Mouse (Mus musculus) C2C12 (cell line): Measurements from ENCODE around the gene Crebl2.

Experiments
- CTCF ChIP-seq: IDR thresholded peaks from one replicate; pipeline ENCODE4 v1.5.1; 2011; ENCODE audit not compliant: control insufficient read depth, insufficient read depth, insufficient read length
- MAX ChIP-seq: IDR thresholded peaks from one replicate; pipeline ENCODE4 v1.6.1; 2011; ENCODE audit warnings: mild to moderate bottlenecking, control low read depth
- USF1 ChIP-seq: IDR thresholded peaks from one replicate; pipeline ENCODE4 v1.6.1; 2011; ENCODE audit warnings: low read depth, mild to moderate bottlenecking, control low read depth, moderate library complexity

GRCm38 (mm10) chr6:134782900-134783299, 47.1 kb upstream of the Crebl2 start:
- TF ChIP-seq USF1 (no peak), CTCF (no peak), MAX (no peak)
